Mouse (Mus musculus) ES-Bruce4 (cell line): ENCODE measurements around the gene Rbms1.

ENCODE experiments used
- CTCF ChIP-seq: IDR thresholded peaks from one replicate; pipeline ENCODE4 v1.8.1; 2011; ENCODE audit warnings: low read depth, low read length
- EP300 ChIP-seq: IDR thresholded peaks from 2 replicates; pipeline ENCODE4 v1.6.1; 2011; ENCODE audit warnings: low read depth, low read length; ENCODE audit not compliant: insufficient read depth
- POLR2A ChIP-seq: IDR thresholded peaks from one replicate; pipeline ENCODE4 v1.8.1; 2011; ENCODE audit warnings: low read length; ENCODE audit not compliant: insufficient read depth

DNA sequence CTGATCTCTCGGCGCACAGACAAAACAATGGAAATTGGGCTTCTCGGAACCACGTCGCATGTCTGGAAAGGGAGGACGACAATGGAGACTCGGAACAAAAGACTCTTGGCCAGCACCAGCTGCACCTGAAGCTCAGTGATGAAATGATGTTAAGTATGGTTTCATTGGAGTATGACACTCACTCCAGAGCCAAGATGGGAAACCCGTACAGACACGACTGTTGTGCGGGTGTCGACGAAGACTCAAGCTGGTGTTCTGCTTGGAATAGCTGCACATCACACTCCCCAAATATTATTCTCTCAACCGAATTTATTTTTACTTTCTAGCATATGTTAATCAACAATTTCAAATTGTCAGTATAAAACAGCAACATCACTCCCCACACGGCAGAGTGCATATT is 26.1 kb downstream of the Rbms1 start:
- no peak for TF ChIP-seq EP300
- TF ChIP-seq CTCF, result no peak
- no peak for TF ChIP-seq POLR2A
